Mouse (Mus musculus): Measurements from ENCODE around the gene Hnrnpf. TPM values are rescaled to one million over a fixed set of nuclear protein-coding genes. Genes with fewer than 3 reads are reported as not detected.

The Hnrnpf gene
- polyA plus RNA-seq (2012; rRNA removed), result 49.1 and 102 TPM in 2 replicates

GRCm38 (mm10) chr6:117900126-117901080 is at the start of gene Hnrnpf:
TSS of gene Hnrnpf (plus strand) at chr6:117900324.
- no peaks in the 10 kb centered on the region; the same call in 1 of the 2 replicates for H3K4me1 ChIP-seq (ENCODE audit: control insufficient read depth, insufficient read depth, insufficient read length, low read length)
- H3K27me3 ChIP-seq (ENCODE audit: control insufficient read depth, insufficient read depth, low read length), result no peaks in the 10 kb centered on the region
- peak within 1 kb of the TSS; percentile 58 for H3K27ac ChIP-seq (ENCODE audit: insufficient read depth, low read depth, low read length)
- WGBS, result 75% methylated on average over 17 of the region's 17 CpGs
- no peak for TF ChIP-seq CTCF (IDR thresholded peaks at IDR 0.05; ENCODE audit: extremely low read depth, insufficient read length, insufficient replicate concordance, low read depth, low read length)
- no peak for TF ChIP-seq POLR2A (IDR thresholded peaks at IDR 0.05; ENCODE audit: low read depth, low read length)
- peak within 1 kb of the TSS; percentile 31 for H3K4me3 ChIP-seq (ENCODE audit: low read depth, low read length)
- no peaks in the 10 kb centered on the region for H3K36me3 ChIP-seq (ENCODE audit: control insufficient read depth, insufficient read depth, low read length)

- WGBS, result 48% methylated on average over 2 of the region's 2 CpGs
- TF ChIP-seq CTCF (IDR thresholded peaks at IDR 0.05; ENCODE audit: extremely low read depth, insufficient read length, insufficient replicate concordance, low read depth, low read length), result no peak
- TF ChIP-seq POLR2A (IDR thresholded peaks at IDR 0.05; ENCODE audit: low read depth, low read length), result no peak
- H3K4me3 ChIP-seq (ENCODE audit: low read depth, low read length), result no peak overlapping the region
- H3K27me3 ChIP-seq (ENCODE audit: control insufficient read depth, insufficient read depth, low read length), result no peaks in the 10 kb centered on the region
- H3K27ac ChIP-seq (ENCODE audit: insufficient read depth, low read depth, low read length), result no peak overlapping the region
- H3K36me3 ChIP-seq (ENCODE audit: control insufficient read depth, insufficient read depth, low read length), result peaks cover 5% of the 10 kb centered on the region; the same call in 1 of the 2 replicates
- no peaks in the 10 kb centered on the region for H3K4me1 ChIP-seq (ENCODE audit: control insufficient read depth, insufficient read depth, insufficient read length, low read length)
Measured at GRCm38 (mm10) chr6:117851747-117852146, 48.4 kb upstream of the Hnrnpf start.

- H3K36me3 ChIP-seq (ENCODE audit: control insufficient read depth, insufficient read depth, low read length), result no peaks in the 10 kb centered on the region
- no peak overlapping the region for H3K27ac ChIP-seq (ENCODE audit: insufficient read depth, low read depth, low read length)
- H3K4me3 ChIP-seq (ENCODE audit: low read depth, low read length), result no peak overlapping the region
- no peak for TF ChIP-seq POLR2A (IDR thresholded peaks at IDR 0.05; ENCODE audit: low read depth, low read length)
- TF ChIP-seq CTCF (IDR thresholded peaks at IDR 0.05; ENCODE audit: extremely low read depth, insufficient read length, insufficient replicate concordance, low read depth, low read length), result no peak
- peaks cover under 1% of the 10 kb centered on the region; the same call in 1 of the 2 replicates for H3K4me1 ChIP-seq (ENCODE audit: control insufficient read depth, insufficient read depth, insufficient read length, low read length)
- WGBS, result 29% methylated on average over 1 of the region's 1 CpGs
- no peaks in the 10 kb centered on the region for H3K27me3 ChIP-seq (ENCODE audit: control insufficient read depth, insufficient read depth, low read length)
Measured at GRCm38 (mm10) chr6:117857990-117858389, 42.1 kb upstream of the Hnrnpf start.

DNA sequence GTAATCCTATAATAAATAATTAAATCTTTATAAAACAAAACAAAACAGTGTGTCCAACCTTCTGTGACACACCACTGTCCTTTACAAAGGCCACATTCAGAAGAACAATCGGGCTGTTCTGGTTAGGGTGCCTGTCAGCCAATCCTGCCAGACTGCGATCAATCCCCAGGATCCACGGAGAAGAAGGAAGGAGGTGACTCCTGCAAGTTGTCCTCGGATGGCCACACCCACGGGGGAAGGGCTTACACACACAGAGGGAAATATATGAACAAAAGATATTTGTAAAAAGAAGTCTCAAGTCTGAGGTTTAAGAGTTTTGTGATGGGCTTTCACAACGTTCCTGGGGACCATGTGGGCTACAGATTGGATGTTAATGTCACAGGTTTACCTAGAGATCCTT is 38.3 kb upstream of the Hnrnpf start, which contains the start of gene Zfp239:
Gene Zfp239, plus strand, starts transcription at position 253 of the 400 bp plus-strand sequence.
- peaks cover 5% of the 10 kb centered on the region for H3K4me1 ChIP-seq (ENCODE audit: control insufficient read depth, insufficient read depth, insufficient read length, low read length)
- no peaks in the 10 kb centered on the region for H3K36me3 ChIP-seq (ENCODE audit: control insufficient read depth, insufficient read depth, low read length)
- H3K27ac ChIP-seq (ENCODE audit: insufficient read depth, low read depth, low read length), result peak within 1 kb of the TSS; percentile 80
- TF ChIP-seq CTCF (IDR thresholded peaks at IDR 0.05; ENCODE audit: extremely low read depth, insufficient read length, insufficient replicate concordance, low read depth, low read length) (no peak), POLR2A (IDR thresholded peaks at IDR 0.05; ENCODE audit: low read depth, low read length) (no peak)
- 25% methylated on average over 6 of the region's 6 CpGs for WGBS
- no peaks in the 10 kb centered on the region for H3K27me3 ChIP-seq (ENCODE audit: control insufficient read depth, insufficient read depth, low read length)
- peak within 1 kb of the TSS; percentile 85 for H3K4me3 ChIP-seq (ENCODE audit: low read depth, low read length)

DNA sequence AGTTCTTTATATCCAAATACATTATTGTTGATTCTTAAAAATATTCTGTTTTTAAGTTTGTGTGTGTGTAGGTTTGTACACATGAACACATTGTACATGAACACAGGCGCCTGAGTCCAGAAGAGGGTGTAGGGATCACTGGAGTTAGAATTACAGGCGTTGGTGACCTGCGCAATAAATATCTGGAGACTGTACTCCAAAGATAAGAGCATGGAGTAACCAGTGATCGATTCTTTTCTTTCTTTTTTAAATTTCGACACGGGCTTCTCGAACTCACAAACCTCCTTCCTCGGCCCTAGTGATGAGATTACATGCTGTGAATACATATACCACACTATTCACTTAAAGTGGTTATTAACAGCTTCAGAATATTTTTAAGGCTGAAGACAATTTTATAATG is 37.7 kb upstream of the Hnrnpf start:
- H3K27ac ChIP-seq (ENCODE audit: insufficient read depth, low read depth, low read length), result 0 out of 2 replicates have a peak overlapping the region, but pooled peaks have one; percentile 25
- 29% methylated on average over 8 of the region's 8 CpGs for WGBS

GRCm38 (mm10) chr6:117862899-117863620 is 37.1 kb upstream of the Hnrnpf start:
- Histone ChIP-seq H3K4me1 (ENCODE audit: control insufficient read depth, insufficient read depth, insufficient read length, low read length) (peaks cover 6% of the 10 kb centered on the region), H3K4me3 (ENCODE audit: low read depth, low read length) (peak overlapping the region; percentile 85), H3K36me3 (ENCODE audit: control insufficient read depth, insufficient read depth, low read length) (no peaks in the 10 kb centered on the region), H3K27me3 (ENCODE audit: control insufficient read depth, insufficient read depth, low read length) (no peaks in the 10 kb centered on the region), H3K27ac (ENCODE audit: insufficient read depth, low read depth, low read length) (no peak overlapping the region)
- WGBS, result 2% methylated on average over 26 of the region's 26 CpGs
- no peak for TF ChIP-seq CTCF (IDR thresholded peaks at IDR 0.05; ENCODE audit: extremely low read depth, insufficient read length, insufficient replicate concordance, low read depth, low read length)
- TF ChIP-seq POLR2A (IDR thresholded peaks at IDR 0.05; ENCODE audit: low read depth, low read length), result no peak

More for the DNA sequence above, 37.7 kb upstream of the Hnrnpf start:
- Histone ChIP-seq H3K27me3 (ENCODE audit: control insufficient read depth, insufficient read depth, low read length) (no peaks in the 10 kb centered on the region), H3K36me3 (ENCODE audit: control insufficient read depth, insufficient read depth, low read length) (no peaks in the 10 kb centered on the region), H3K4me3 (ENCODE audit: low read depth, low read length) (no peak overlapping the region; the same call in 1 of the 2 replicates), H3K4me1 (ENCODE audit: control insufficient read depth, insufficient read depth, insufficient read length, low read length) (peaks cover 5% of the 10 kb centered on the region)
- no peak for TF ChIP-seq POLR2A (IDR thresholded peaks at IDR 0.05; ENCODE audit: low read depth, low read length)
- no peak for TF ChIP-seq CTCF (IDR thresholded peaks at IDR 0.05; ENCODE audit: extremely low read depth, insufficient read length, insufficient replicate concordance, low read depth, low read length)

Data from small intestine, adult 2 months (tissue).